Mouse (Mus musculus) frontal cortex, adult (tissue): ENCODE data around the gene Gpc6.

Experiments used
- ATAC-seq: cut with Nextera tagmentation; 2 replicates; pipeline ENCODE4 v1.9.2; 2017; ENCODE audit warnings: mild to moderate bottlenecking, moderate library complexity, mixed read lengths; ENCODE audit not compliant: low TSS enrichment

The Gpc6 gene

GRCm38 (mm10) chr14:117794874-117795273, 869.8 kb downstream of the Gpc6 start:
- no peak for ATAC-seq

GRCm38 (mm10) chr14:117796661-117797060, 871.5 kb downstream of the Gpc6 start:
- ATAC-seq: no peak

GRCm38 (mm10) chr14:117800399-117800798, 875.3 kb downstream of the Gpc6 start:
- no peak for ATAC-seq

GRCm38 (mm10) chr14:117807846-117808245, 882.7 kb downstream of the Gpc6 start:
- no peak for ATAC-seq

GRCm38 (mm10) chr14:117808326-117808725, 883.2 kb downstream of the Gpc6 start:
- no peak for ATAC-seq

- ATAC-seq: peak; percentile 48
These were observed 885.5 kb downstream of the Gpc6 start for GRCm38 (mm10) chr14:117810321-117811270.

- ATAC-seq: peak; percentile 86
These were observed 888.4 kb downstream of the Gpc6 start for GRCm38 (mm10) chr14:117813473-117813872.

- ATAC-seq: no peak
These were observed 890.9 kb downstream of the Gpc6 start for GRCm38 (mm10) chr14:117816008-117816407.

- no peak for ATAC-seq
These were observed 891.6 kb downstream of the Gpc6 start for GRCm38 (mm10) chr14:117816706-117817105.

- ATAC-seq: no peak
These were observed 892.1 kb downstream of the Gpc6 start for GRCm38 (mm10) chr14:117817196-117817595.

- no peak for ATAC-seq
These were observed 899.4 kb downstream of the Gpc6 start for GRCm38 (mm10) chr14:117824491-117824890.

- ATAC-seq: peak; percentile 47; the same call in 1 of the 2 replicates
These were observed 901.4 kb downstream of the Gpc6 start for GRCm38 (mm10) chr14:117826294-117827046.

- no peak for ATAC-seq
These were observed 906.2 kb downstream of the Gpc6 start for GRCm38 (mm10) chr14:117831267-117831666.

- peak; percentile 96 for ATAC-seq
These were observed 906.6 kb downstream of the Gpc6 start for GRCm38 (mm10) chr14:117831731-117832130.

- ATAC-seq: no peak
These were observed 910.4 kb downstream of the Gpc6 start for GRCm38 (mm10) chr14:117835506-117835905.

GRCm38 (mm10) chr14:117837021-117837420, 911.9 kb downstream of the Gpc6 start:
- ATAC-seq: no peak

GRCm38 (mm10) chr14:117837715-117838114, 912.6 kb downstream of the Gpc6 start:
- no peak for ATAC-seq

GRCm38 (mm10) chr14:117841211-117841610, 916.1 kb downstream of the Gpc6 start:
- no peak for ATAC-seq

- ATAC-seq: no peak
These were observed 916.9 kb downstream of the Gpc6 start for GRCm38 (mm10) chr14:117841797-117842553.

- no peak for ATAC-seq
These were observed 924.7 kb downstream of the Gpc6 start for GRCm38 (mm10) chr14:117849591-117850505.

GRCm38 (mm10) chr14:117852266-117852665, 927.2 kb downstream of the Gpc6 start:
- no peak for ATAC-seq
